Mouse (Mus musculus) embryonic fibroblast, embryonic 13.5 days (primary cell): Measurements from ENCODE around the gene Tdrd7.

Source experiments
- CTCF ChIP-seq: IDR thresholded peaks from 2 replicates; pipeline ENCODE4 v1.5.1; 2011; ENCODE audit warnings: mild to moderate bottlenecking, control low read depth, low read length, moderate library complexity, borderline replicate concordance; ENCODE audit not compliant: insufficient read depth
- POLR2A ChIP-seq: IDR thresholded peaks from 2 replicates; pipeline ENCODE4 v1.6.1; 2011; ENCODE audit warnings: low read depth, mild to moderate bottlenecking, control low read depth, low read length, moderate library complexity

DNA sequence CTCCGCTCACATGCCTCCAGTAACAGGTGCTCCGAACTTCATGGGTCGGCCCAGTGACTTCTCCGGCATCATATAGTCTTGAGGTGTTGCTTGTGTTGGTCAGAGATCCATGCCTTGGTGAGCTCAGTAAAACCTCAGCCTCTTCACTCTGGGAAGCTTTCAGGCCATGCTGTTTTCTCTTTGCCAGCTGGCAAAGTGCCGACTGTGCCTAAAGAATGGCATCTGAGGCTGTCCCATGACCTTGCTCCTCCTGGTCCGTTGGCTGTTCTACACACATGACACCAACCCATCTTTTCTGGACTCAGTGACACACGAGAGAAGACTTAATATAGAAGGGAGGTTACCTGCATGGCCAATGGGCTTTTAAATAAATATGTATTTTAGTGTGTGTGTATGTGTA is 83.3 kb downstream of the Tdrd7 start:
- no peak for TF ChIP-seq CTCF
- TF ChIP-seq POLR2A, result no peak
